Mouse (Mus musculus): ENCODE measurements around the gene Serpinf2.

GRCm38 (mm10) chr11:75470675-75471074 lies 31.3 kb upstream of the Serpinf2 start:
- TF ChIP-seq POLR2A (IDR thresholded peaks at IDR 0.05; ENCODE audit: insufficient read length, low read depth): no peak
- TF ChIP-seq E2F4 (IDR thresholded peaks at IDR 0.05; ENCODE audit: insufficient read depth): no peak
- no peak for TF ChIP-seq MAX (IDR thresholded peaks at IDR 0.05; ENCODE audit: low read depth)
- TF ChIP-seq MYOD1 (IDR thresholded peaks at IDR 0.05; ENCODE audit: control insufficient read depth in 1 of 3, insufficient read length in 2 of 3, low read depth in 2 of 3): no peak
- TF ChIP-seq USF1 (IDR thresholded peaks at IDR 0.05; ENCODE audit: low read depth): no peak
- TF ChIP-seq TCF12 (IDR thresholded peaks at IDR 0.05; ENCODE audit: insufficient read depth, poor library complexity, severe bottlenecking): no peak
- no peak for TF ChIP-seq SRF (IDR thresholded peaks at IDR 0.05; ENCODE audit: control insufficient read depth, insufficient read length, low read depth)
- TF ChIP-seq POLR2AphosphoS2 (IDR thresholded peaks at IDR 0.05; ENCODE audit: insufficient read length, low read depth): no peak
- TF ChIP-seq MYOG (IDR thresholded peaks at IDR 0.05; ENCODE audit: control insufficient read depth in 1 of 3, insufficient read depth in 1 of 3, insufficient read length in 2 of 3, low read depth in 2 of 3): no peak
- no peak for TF ChIP-seq REST (IDR thresholded peaks at IDR 0.05; ENCODE audit: insufficient read depth, insufficient read length)
